Mouse (Mus musculus) CH12.LX (cell line): ENCODE measurements around the gene Tsc22d4.

Experiments used
- CTCF ChIP-seq, 2 experiments: IDR thresholded peaks in 1 of 2; conservative IDR thresholded peaks in 1 of 2; 2 replicates each; pipeline ENCODE4 v1.5.1; 2011 to 2012; ENCODE audit warnings: low read depth in 2 of 2, low read length in 2 of 2, improper control_type of control experiment in 1 of 2, inconsistent platforms in 1 of 2, mild to moderate bottlenecking in 1 of 2, moderate library complexity in 1 of 2
- E2F4 ChIP-seq: IDR thresholded peaks from 2 replicates; pipeline ENCODE4 v1.6.1; 2011; ENCODE audit warnings: low read depth, low read length, improper control_type of control experiment; ENCODE audit not compliant: insufficient replicate concordance
- EP300 ChIP-seq: IDR thresholded peaks from 2 replicates; pipeline ENCODE4 v1.6.1; 2011; ENCODE audit warnings: low read length, improper control_type of control experiment
- JUN ChIP-seq: IDR thresholded peaks from 2 replicates; pipeline ENCODE4 v1.6.1; 2011; ENCODE audit warnings: low read depth, mild to moderate bottlenecking, low read length, improper control_type of control experiment, moderate library complexity; ENCODE audit not compliant: insufficient read depth
- MXI1 ChIP-seq: IDR thresholded peaks from 2 replicates; pipeline ENCODE4 v1.6.1; 2011; ENCODE audit warnings: mild to moderate bottlenecking, low read depth, low read length, improper control_type of control experiment
- NRF1 ChIP-seq: IDR thresholded peaks from 2 replicates; pipeline ENCODE4 v1.6.1; 2014; ENCODE audit warnings: low read depth, mild to moderate bottlenecking, inconsistent platforms, low read length, improper control_type of control experiment, moderate library complexity
- POLR2AphosphoS2 ChIP-seq: IDR thresholded peaks from 2 replicates; pipeline ENCODE4 v1.6.1; 2011; ENCODE audit warnings: low read depth, low read length, improper control_type of control experiment
- SIN3A ChIP-seq: IDR thresholded peaks from 2 replicates; pipeline ENCODE4 v1.6.1; 2012; ENCODE audit warnings: low read length, improper control_type of control experiment, inconsistent platforms
- TBP ChIP-seq: conservative IDR thresholded peaks from 2 replicates; pipeline ENCODE4 v1.6.1; 2011; ENCODE audit warnings: low read depth, low read length, improper control_type of control experiment
- TCF12 ChIP-seq: IDR thresholded peaks from 2 replicates; pipeline ENCODE4 v1.6.1; 2014; ENCODE audit warnings: low read depth, mild to moderate bottlenecking, inconsistent platforms, low read length, improper control_type of control experiment
- USF1 ChIP-seq: IDR thresholded peaks from 2 replicates; pipeline ENCODE4 v1.6.1; 2014; ENCODE audit warnings: low read depth, mild to moderate bottlenecking, inconsistent platforms, low read length, improper control_type of control experiment

GRCm38 (mm10) chr5:137745214-137746171, at the start of gene Tsc22d4:
- TF ChIP-seq EP300 (no peak), CTCF (conservative IDR thresholded peaks at IDR 0.05 in 1 of 2, IDR thresholded peaks at IDR 0.05 in 1 of 2; ENCODE audit: low read depth in 2 of 2, low read length in 2 of 2) (no peak), E2F4 (no peak), MXI1 (peak; percentile 90), SIN3A (peak; percentile 98), NRF1 (peak; percentile 70), USF1 (peak; percentile 46; the same call in 1 of the 2 replicates), TCF12 (no peak; the same call in none of the 2 replicates), POLR2AphosphoS2 (no peak; the same call in 1 of the 2 replicates), TBP (no peak), JUN (no peak)
